Mouse (Mus musculus) MEL (cell line): ENCODE results near the gene Nmd3.

Source experiments
- CTCF ChIP-seq, 3 experiments: IDR thresholded peaks in 2 of 3; conservative IDR thresholded peaks in 1 of 3; 2 replicates each; pipeline ENCODE4 v1.5.1; 2011 to 2012; ENCODE audit warnings: low read length in 3 of 3, low read depth in 2 of 3, mild to moderate bottlenecking in 2 of 3, improper control_type of control experiment in 1 of 3, inconsistent platforms in 1 of 3, mixed read lengths in 1 of 3, moderate library complexity in 1 of 3; ENCODE audit not compliant: control insufficient read depth in 1 of 3, insufficient read depth in 1 of 3, poor library complexity in 1 of 3, severe bottlenecking in 1 of 3
- EP300 ChIP-seq, 2 experiments: IDR thresholded peaks; 2 replicates each; pipeline ENCODE4 v1.6.1; 2011; ENCODE audit warnings: improper control_type of control experiment in 2 of 2, low read length in 2 of 2, low read depth in 1 of 2, mild to moderate bottlenecking in 1 of 2
- JUND ChIP-seq: IDR thresholded peaks from 2 replicates; pipeline ENCODE4 v1.6.1; 2011; ENCODE audit warnings: low read depth, mild to moderate bottlenecking, improper control_type of control experiment, low read length
- POLR2A ChIP-seq, 2 experiments: IDR thresholded peaks; 2 replicates each; pipeline ENCODE4 v1.6.1; 2011 to 2012; ENCODE audit warnings: low read length in 2 of 2, mild to moderate bottlenecking in 2 of 2, control low read depth in 1 of 2, improper control_type of control experiment in 1 of 2, low read depth in 1 of 2, moderate library complexity in 1 of 2; ENCODE audit not compliant: control insufficient read depth in 1 of 2, insufficient read depth in 1 of 2, poor library complexity in 1 of 2
- TCF12 ChIP-seq: IDR thresholded peaks from 2 replicates; pipeline ENCODE4 v1.6.1; 2014; ENCODE audit warnings: low read depth, mild to moderate bottlenecking, inconsistent platforms, low read length, improper control_type of control experiment, moderate library complexity

DNA sequence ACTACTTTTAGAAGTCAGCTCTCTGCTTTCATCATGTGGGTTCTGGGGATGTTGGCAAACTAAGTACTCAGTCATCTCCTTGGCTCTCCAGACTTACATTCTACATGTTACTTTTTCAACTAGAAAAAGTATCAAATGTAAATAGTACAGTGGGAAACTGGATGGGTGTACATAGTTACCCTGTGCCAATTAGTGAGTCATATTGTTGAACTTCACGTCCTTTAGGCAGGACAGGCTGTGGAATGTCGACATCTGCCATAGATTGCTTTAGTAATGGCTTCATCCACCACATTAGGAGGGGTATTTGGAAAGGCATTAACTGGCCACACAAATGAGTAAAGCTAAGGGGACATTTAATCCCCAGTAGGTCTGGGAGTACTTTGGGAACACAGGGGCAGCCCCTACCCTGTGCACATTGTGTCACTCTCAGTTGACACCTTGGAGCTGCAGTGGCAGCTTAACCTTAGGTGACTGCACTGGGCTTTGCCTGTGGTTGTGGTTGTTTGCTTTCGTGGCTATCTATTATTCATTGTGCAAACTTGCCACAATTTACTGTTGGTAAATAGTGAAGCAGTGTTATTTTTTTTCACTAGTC, 71.1 kb downstream of the Nmd3 start:
- TF ChIP-seq TCF12 (no peak), CTCF (IDR thresholded peaks at IDR 0.05 in 2 of 3, conservative IDR thresholded peaks at IDR 0.05 in 1 of 3; ENCODE audit: control insufficient read depth in 1 of 3, insufficient read depth in 1 of 3, low read depth in 2 of 3, low read length in 3 of 3, poor library complexity in 1 of 3, severe bottlenecking in 1 of 3) (no peak), EP300 (IDR thresholded peaks at IDR 0.05; ENCODE audit: low read depth in 1 of 2, low read length in 2 of 2) (no peak), POLR2A (IDR thresholded peaks at IDR 0.05; ENCODE audit: control insufficient read depth in 1 of 2, insufficient read depth in 1 of 2, low read depth in 1 of 2, low read length in 2 of 2, poor library complexity in 1 of 2) (no peak), JUND (no peak)
